Mouse (Mus musculus): ENCODE measurements around the gene Cptp.

Gene Cptp

DNA sequence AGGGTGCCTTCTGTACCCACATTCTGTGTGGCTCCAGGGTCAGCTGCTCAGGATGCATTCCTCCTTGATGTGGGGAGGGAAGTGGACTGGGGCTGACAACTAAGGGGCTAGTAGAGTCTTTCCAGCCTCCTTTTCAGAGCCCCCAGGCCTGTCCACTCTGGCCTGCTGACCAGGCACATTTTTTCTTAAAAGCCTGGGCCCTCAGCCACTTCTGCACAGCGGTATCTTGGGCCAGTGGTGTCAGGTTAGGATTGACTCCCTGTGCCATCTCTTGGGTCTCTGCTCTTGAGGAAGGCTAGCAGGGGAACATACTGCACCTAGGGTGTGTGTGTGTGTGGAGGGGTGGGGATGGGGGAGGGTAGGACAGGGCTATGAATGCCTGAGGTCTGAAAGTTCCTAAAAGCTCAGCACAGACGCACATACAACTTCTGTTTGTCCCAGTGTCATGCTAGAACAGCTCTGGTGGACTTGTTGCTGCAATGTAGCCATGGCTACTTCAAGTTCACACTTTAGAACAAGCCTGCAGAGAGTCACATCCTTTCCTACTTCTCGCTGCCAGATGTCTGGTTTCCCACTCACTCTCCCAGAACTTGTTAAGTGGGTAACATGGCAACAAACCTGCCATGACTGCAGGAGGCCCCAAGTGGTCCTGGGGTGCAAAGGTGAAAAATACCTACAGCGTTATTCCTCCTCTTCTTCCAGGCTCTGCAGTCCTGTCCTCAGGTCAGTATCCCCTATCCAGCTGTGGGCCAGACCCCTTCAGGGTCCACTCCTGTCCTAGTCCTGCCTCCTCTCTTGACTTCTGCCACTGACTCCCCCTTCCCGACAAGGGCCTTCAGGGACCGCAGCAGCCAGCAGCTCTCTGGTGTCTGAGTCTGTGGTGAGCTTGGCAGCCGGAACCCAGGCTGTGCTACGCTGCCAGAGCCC is 28.9 kb downstream of the Cptp start:
- no peak for DNase-seq

DNA sequence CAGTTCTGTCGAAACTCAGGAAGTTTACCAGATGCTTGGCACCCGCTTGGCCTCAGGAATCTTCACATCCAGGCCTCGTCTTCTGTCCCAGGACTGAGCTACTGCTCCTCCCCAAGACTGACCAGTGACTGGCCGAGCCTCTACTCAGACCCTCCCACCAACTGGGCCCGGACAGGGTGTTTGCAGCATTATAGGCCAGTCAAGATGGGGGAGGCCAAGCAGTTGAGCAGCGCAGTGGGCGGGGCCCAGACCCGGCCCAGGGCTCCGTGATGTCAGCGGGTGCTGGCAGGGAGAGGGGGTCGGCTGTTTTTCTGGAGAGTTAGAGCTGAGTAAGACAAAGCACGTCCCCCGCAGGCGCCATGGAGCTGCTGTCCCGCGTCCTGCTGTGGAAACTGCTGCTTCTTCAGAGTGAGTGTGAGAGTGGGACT is 29.7 kb downstream of the Cptp start, which contains the start of gene Mxra8:
Gene Mxra8 (plus strand): TSS at position 198 of the 428 bp plus-strand sequence.
- DNase-seq: peak; percentile 70

DNA sequence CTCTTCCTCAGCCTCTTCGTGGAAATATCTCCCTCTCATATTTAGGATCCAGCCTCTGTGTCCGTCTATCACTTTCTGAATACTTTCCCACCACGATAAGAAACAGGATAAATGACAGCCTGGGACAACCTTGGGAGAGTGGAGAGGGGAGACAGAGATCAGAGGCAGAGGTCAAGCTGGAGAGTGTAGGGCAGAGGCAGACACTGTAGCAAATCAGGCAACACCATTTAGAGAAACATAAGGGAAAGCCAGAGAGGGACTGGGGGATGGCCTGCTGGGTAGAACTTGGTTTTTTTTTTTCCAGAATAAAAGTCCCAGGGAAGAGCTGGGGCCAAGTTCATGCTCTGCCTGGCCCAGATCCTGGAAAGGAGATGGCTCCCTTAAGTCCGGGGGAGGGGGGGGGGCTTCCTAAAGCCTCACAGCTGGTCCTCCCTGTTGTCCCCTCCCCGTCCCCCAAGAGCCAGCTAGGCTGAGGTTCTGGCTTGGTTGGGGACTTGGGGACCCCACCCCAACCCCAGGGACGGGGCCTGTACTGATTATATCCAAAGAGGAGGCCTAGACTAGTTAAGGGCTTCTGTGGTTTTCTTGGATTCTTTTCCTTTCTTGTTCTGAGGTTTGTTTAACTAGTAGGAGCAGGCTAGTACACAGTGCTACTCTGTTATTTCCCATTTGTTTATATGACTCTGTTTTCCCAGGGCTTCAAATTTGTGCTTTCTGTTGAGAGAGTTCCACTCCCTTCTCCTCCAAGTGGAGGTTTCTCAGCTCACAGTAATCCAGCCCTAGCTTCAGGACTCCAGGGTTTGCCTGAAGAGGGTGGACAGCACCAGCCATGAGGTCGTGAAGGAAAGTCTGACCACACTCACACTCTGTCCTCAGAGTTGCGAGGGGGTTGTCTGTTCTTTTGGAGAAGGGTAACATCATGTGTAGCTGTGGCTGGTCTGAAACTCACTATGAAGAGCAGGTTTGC is 30.8 kb downstream of the Cptp start:
- DNase-seq: no peak

GRCm38 (mm10) chr4:155837404-155838010 is 31.7 kb downstream of the Cptp start:
- DNase-seq: no peak

GRCm38 (mm10) chr4:155833836-155834235 is 35.4 kb downstream of the Cptp start:
- peak; percentile 73 for DNase-seq

DNA sequence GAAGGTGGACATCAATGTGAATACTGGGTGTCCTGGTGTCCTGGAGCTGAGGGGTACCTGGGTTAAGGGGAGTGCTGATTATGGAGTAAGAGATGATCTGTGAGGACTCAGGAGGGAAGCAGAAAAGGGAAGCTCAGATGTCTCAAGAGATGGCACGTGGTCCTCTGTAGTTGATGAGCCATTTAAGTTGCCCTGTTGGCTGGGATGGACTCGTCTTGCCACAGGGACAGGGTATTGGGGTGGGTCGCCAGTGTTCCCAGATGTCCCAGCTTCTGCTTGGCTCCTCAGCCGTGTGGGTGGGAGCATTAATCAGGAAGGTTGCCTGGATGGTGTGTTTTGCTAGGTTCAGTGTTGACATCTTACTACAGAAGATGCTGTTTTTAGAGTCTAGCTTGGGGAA is 36.0 kb downstream of the Cptp start:
- DNase-seq: no peak

DNA sequence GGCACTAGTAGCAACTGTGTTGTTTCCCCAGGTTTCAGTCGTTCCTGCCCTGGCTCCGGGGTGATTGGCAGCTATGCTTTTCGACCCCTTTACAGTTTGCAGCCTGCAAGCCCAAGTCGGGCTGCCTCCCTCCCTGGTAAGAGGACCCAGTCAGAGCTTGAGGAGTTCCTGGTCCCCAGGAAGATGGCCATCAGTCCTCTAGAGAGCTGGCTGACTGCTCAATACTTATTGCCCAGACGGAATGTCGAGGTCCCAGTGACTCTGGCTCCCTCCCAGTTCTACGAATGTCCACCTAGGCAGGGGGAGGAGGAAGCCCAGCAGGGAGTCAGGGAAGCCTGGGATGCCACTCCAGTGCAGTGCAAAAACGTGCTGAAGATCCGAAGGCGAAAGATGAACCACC is 36.9 kb downstream of the Cptp start:
- no peak for DNase-seq

GRCm38 (mm10) chr4:155831831-155832230 is 37.4 kb downstream of the Cptp start:
- peak; percentile 44 for DNase-seq

- peak; percentile 97 for DNase-seq
These were observed 38.0 kb downstream of the Cptp start, which contains the start of gene Aurkaip1 for GRCm38 (mm10) chr4:155831205-155831766. Gene Aurkaip1 (plus strand): TSS chr4:155831272.

DNA sequence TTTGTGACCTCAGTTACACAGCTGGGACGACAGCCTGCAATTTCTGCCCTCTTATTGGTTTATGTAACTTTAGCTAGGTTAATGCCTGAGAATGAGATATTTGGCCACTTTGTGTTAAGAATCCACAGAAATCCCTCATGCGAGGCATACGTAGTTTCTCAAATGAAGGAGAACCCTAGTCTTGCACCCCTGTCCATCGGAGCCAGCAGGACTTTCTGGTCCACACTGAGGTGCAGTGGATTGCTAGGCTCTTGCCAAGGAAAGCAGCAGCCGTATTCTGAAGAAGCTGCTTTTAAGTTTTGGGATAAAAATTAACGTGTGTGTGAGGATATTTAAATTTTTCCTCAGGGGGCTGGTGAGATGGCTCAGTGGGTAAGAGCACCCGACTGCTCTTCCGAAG is 38.6 kb downstream of the Cptp start:
- no peak for DNase-seq

DNA sequence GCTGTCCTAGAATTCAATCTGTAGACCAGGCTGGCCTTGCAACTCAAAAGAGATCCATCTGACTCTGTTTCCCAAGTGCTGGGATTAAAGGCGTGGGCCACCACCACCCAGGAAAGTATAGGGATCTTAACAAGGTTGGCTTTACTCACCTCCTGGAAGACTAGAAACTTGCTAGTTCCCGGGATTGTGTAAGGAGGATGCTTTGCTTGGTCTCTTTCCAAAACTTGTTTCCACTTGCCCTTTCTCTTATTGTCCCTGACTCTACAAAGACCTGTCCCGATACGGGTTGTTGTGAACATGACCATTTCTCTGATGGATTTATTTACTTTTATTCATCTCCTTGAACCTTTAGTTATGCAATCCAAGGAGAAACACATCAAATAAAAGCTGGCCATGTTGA is 39.4 kb downstream of the Cptp start:
- DNase-seq: no peak

- no peak for DNase-seq
These were observed 45.8 kb downstream of the Cptp start for GRCm38 (mm10) chr4:155823443-155823842.

- DNase-seq: peak; percentile 25
These were observed 48.2 kb downstream of the Cptp start for GRCm38 (mm10) chr4:155821025-155821424.

- no peak for DNase-seq
These were observed 51.7 kb downstream of the Cptp start for GRCm38 (mm10) chr4:155817533-155817932.

Data from liver (tissue).